ENCODE assay signal across 10 mouse cellular contexts in genomic region chr3:39718946-39719545, GRCm38 (mm10).
DNase-seq lines count a peak whose midpoint lies in the region; ATAC-seq and TF ChIP-seq lines count a peak whose summit lies in the region.
"Had no signal": no experiment of that assay in that cellular context is flagged by ENCODE, and none has a peak within 500 bp of the region (broad histone marks: within the 10 kb centered on the region; RNA-seq: fewer than 3 reads in every experiment).

No protein-coding gene starts in this region.

- no peak overlapping the region for H3K4me2 ChIP-seq in heart, embryonic 11.5 days
- no peak overlapping the region for H3K4me2 ChIP-seq in embryonic facial prominence, embryonic 15.5 days (replicated peaks)
- no peak overlapping the region for H3K4me2 ChIP-seq in midbrain, postnatal 0 days (ENCODE audit: low read depth, low read length, poor library complexity, severe bottlenecking)
- H3K4me2 ChIP-seq: forebrain, embryonic 13.5 days had no signal

- H3K27me3 ChIP-seq in heart, embryonic 11.5 days (ENCODE audit: control insufficient read depth, insufficient read depth, low read length), result no peaks in the 10 kb centered on the region
- no peaks in the 10 kb centered on the region for H3K27me3 ChIP-seq in embryonic facial prominence, embryonic 15.5 days
- H3K27me3 ChIP-seq in midbrain, postnatal 0 days (ENCODE audit: insufficient read depth, low read length), result no peaks in the 10 kb centered on the region
- H3K27me3 ChIP-seq: forebrain, embryonic 13.5 days had no signal

- no peak overlapping the region for H3K4me3 ChIP-seq in heart, embryonic 11.5 days (ENCODE audit: low read depth, low read length)
- H3K4me3 ChIP-seq in embryonic facial prominence, embryonic 15.5 days (replicated peaks), result no peak overlapping the region
- no peak overlapping the region for H3K4me3 ChIP-seq in midbrain, postnatal 0 days (ENCODE audit: low read depth, low read length)
- H3K4me3 ChIP-seq: forebrain, embryonic 13.5 days had no signal

- no peaks in the 10 kb centered on the region for H3K9me3 ChIP-seq in heart, embryonic 11.5 days (replicated peaks; ENCODE audit: control insufficient read depth, low read length)
- H3K9me3 ChIP-seq in embryonic facial prominence, embryonic 15.5 days (replicated peaks), result no peaks in the 10 kb centered on the region
- no peaks in the 10 kb centered on the region for H3K9me3 ChIP-seq in midbrain, postnatal 0 days (ENCODE audit: low read length)
- H3K9me3 ChIP-seq: forebrain, embryonic 13.5 days had no signal

- H3K27ac ChIP-seq in heart, embryonic 11.5 days (ENCODE audit: low read depth, low read length), result no peak overlapping the region
- H3K27ac ChIP-seq in embryonic facial prominence, embryonic 15.5 days (replicated peaks), result 0 out of 2 replicates have a peak overlapping the region, but pooled peaks have one; percentile 12
- H3K27ac ChIP-seq in midbrain, postnatal 0 days (ENCODE audit: low read depth, low read length), result no peak overlapping the region
- H3K27ac ChIP-seq: forebrain, embryonic 13.5 days had no signal

- intact Hi-C loops in heart, postnatal 14 days (cut with DNase I), result no loop called here

- no peaks in the 10 kb centered on the region for H3K36me3 ChIP-seq in heart, embryonic 11.5 days (ENCODE audit: control insufficient read depth, insufficient read depth, low read length)
- no peaks in the 10 kb centered on the region for H3K36me3 ChIP-seq in embryonic facial prominence, embryonic 15.5 days
- H3K36me3 ChIP-seq in midbrain, postnatal 0 days (ENCODE audit: insufficient read depth, low read length), result no peaks in the 10 kb centered on the region

- no peaks in the 10 kb centered on the region for H3K4me1 ChIP-seq in heart, embryonic 11.5 days (ENCODE audit: control insufficient read depth, insufficient read depth, low read length)
- H3K4me1 ChIP-seq in embryonic facial prominence, embryonic 15.5 days, result no peaks in the 10 kb centered on the region
- H3K4me1 ChIP-seq in midbrain, postnatal 0 days (ENCODE audit: insufficient read depth, low read length), result no peaks in the 10 kb centered on the region

- no peak for TF ChIP-seq CTCF in midbrain, postnatal 0 days (IDR thresholded peaks at IDR 0.05)

- H3K9ac ChIP-seq in heart, embryonic 11.5 days (ENCODE audit: low read depth, low read length), result no peak overlapping the region
- H3K9ac ChIP-seq in embryonic facial prominence, embryonic 15.5 days, result no peak overlapping the region
- H3K9ac ChIP-seq in midbrain, postnatal 0 days (replicated peaks; ENCODE audit: low read length, poor library complexity, severe bottlenecking), result no peak overlapping the region
- H3K9ac ChIP-seq: forebrain, embryonic 13.5 days had no signal

- 67% methylated on average over 11 of the region's 11 CpGs for WGBS in heart, embryonic 11.5 days (ENCODE audit: insufficient replicate concordance)
- WGBS in embryonic facial prominence, embryonic 15.5 days, result 41% methylated on average over 11 of the region's 11 CpGs
- WGBS in midbrain, postnatal 0 days, result 77% methylated on average over 11 of the region's 11 CpGs

- peak; percentile 57 to 78 for DNase-seq in heart, adult 18-20 months
- DNase-seq in heart, postnatal 14 days, result peak; percentile 28 to 40
- DNase-seq in lung, postnatal 14 days, result peak; percentile 48
- no peak for DNase-seq in midbrain, postnatal 0 days (ENCODE audit: low spot score)
- DNase-seq in B cell, adult 2 months, result no peak
- no peak for DNase-seq in retina, embryonic 14.5 days (ENCODE audit: low spot score)
- DNase-seq: kidney, adult 8-10 months had no signal

- ATAC-seq in heart, embryonic 11.5 days (replicated peaks; ENCODE audit: insufficient number of reproducible peaks, low FRiP score, low TSS enrichment), result no peak
- ATAC-seq in embryonic facial prominence, embryonic 15.5 days (ENCODE audit: insufficient number of reproducible peaks, low FRiP score, low TSS enrichment, low read depth), result no peak
- no peak for ATAC-seq in midbrain, postnatal 0 days (ENCODE audit: low FRiP score)
- ATAC-seq: forebrain, embryonic 13.5 days had no signal

Comparison
In these comparisons a context has a peak if more than half of its experiments do, and no peak if none do; other contexts are left out.
1. DNase-seq: peak in heart, adult 18-20 months (2 of 2), heart, postnatal 14 days (2 of 2) and lung, postnatal 14 days (single experiment); none in midbrain, postnatal 0 days (single experiment), B cell, adult 2 months (0 of 2) and retina, embryonic 14.5 days (single experiment).